Comparison of ENCODE assay signal across 18 mouse cellular contexts in genomic region chr2:62285026-62285425, GRCm38 (mm10).
DNase-seq lines count a peak whose midpoint lies in the region; ATAC-seq and TF ChIP-seq lines count a peak whose summit lies in the region.
"Had no signal": no experiment of that assay in that cellular context is flagged by ENCODE, and none has a peak within 500 bp of the region (broad histone marks: within the 10 kb centered on the region; RNA-seq: fewer than 3 reads in every experiment).

No protein-coding gene starts in this region.

- TF ChIP-seq POLR2A in MEL (IDR thresholded peaks at IDR 0.05; ENCODE audit: control insufficient read depth in 1 of 2, insufficient read depth in 1 of 2, low read depth in 1 of 2, low read length in 2 of 2, poor library complexity in 1 of 2), result no peak

- no peak overlapping the region for H3K9ac ChIP-seq in liver, embryonic 12.5 days
- no peak overlapping the region for H3K9ac ChIP-seq in liver, postnatal 0 days (replicated peaks)
- H3K9ac ChIP-seq in MEL (ENCODE audit: control insufficient read depth, low read depth, low read length, poor library complexity, severe bottlenecking), result no peak overlapping the region
- H3K9ac ChIP-seq in liver, embryonic 13.5 days, result no peak overlapping the region
- H3K9ac ChIP-seq: embryonic facial prominence, embryonic 12.5 days; forebrain, embryonic 15.5 days; heart, embryonic 13.5 days; hindbrain, embryonic 15.5 days had no signal

- no peak for TF ChIP-seq RAD21 in MEL (IDR thresholded peaks at IDR 0.05; ENCODE audit: low read depth, low read length)

- H3K27ac ChIP-seq in liver, embryonic 12.5 days, result no peak overlapping the region
- H3K27ac ChIP-seq in liver, postnatal 0 days (ENCODE audit: low read depth), result no peak overlapping the region
- H3K27ac ChIP-seq in MEL (ENCODE audit: control insufficient read depth, low read depth, low read length), result no peak overlapping the region
- no peak overlapping the region for H3K27ac ChIP-seq in liver, embryonic 13.5 days
- H3K27ac ChIP-seq: embryonic facial prominence, embryonic 12.5 days; forebrain, embryonic 15.5 days; heart, embryonic 13.5 days; hindbrain, embryonic 15.5 days had no signal

- no peak for TF ChIP-seq EP300 in liver, postnatal 0 days (IDR thresholded peaks at IDR 0.05; ENCODE audit: low read depth)
- TF ChIP-seq EP300 in MEL (IDR thresholded peaks at IDR 0.05; ENCODE audit: low read depth in 1 of 2, low read length in 2 of 2), result peak; percentile 68 to 85

- no peaks in the 10 kb centered on the region for H3K27me3 ChIP-seq in liver, embryonic 12.5 days (replicated peaks)
- H3K27me3 ChIP-seq in liver, postnatal 0 days (ENCODE audit: insufficient read depth, low read length), result no peaks in the 10 kb centered on the region
- H3K27me3 ChIP-seq in MEL (ENCODE audit: control insufficient read depth in 1 of 2, insufficient read depth in 2 of 2, low read length in 2 of 2), result no peaks in the 10 kb centered on the region
- H3K27me3 ChIP-seq in liver, embryonic 13.5 days, result no peaks in the 10 kb centered on the region
- H3K27me3 ChIP-seq: embryonic facial prominence, embryonic 12.5 days; forebrain, embryonic 15.5 days; heart, embryonic 13.5 days; hindbrain, embryonic 15.5 days had no signal

- peak; percentile 55 for ATAC-seq in liver, embryonic 12.5 days
- no peak for ATAC-seq in liver, postnatal 0 days
- peak; percentile 63; the same call in 1 of the 2 replicates for ATAC-seq in liver, embryonic 13.5 days (ENCODE audit: low read depth)
- ATAC-seq in CD4-positive, CD25-positive, alpha-beta regulatory T cell, adult 4 months, result no peak
- ATAC-seq: forebrain, embryonic 15.5 days had no signal

- no peak for TF ChIP-seq CTCF in liver, postnatal 0 days (IDR thresholded peaks at IDR 0.05; ENCODE audit: low read depth)
- TF ChIP-seq CTCF in MEL (IDR thresholded peaks at IDR 0.05 in 2 of 3, conservative IDR thresholded peaks at IDR 0.05 in 1 of 3; ENCODE audit: control insufficient read depth in 1 of 3, insufficient read depth in 1 of 3, low read depth in 2 of 3, low read length in 3 of 3, poor library complexity in 1 of 3, severe bottlenecking in 1 of 3), result no peak; a peak in 1 of 6 replicates

- H3K36me3 ChIP-seq in liver, embryonic 12.5 days, result no peaks in the 10 kb centered on the region
- no peaks in the 10 kb centered on the region for H3K36me3 ChIP-seq in liver, postnatal 0 days (replicated peaks; ENCODE audit: insufficient read depth, low read length)
- H3K36me3 ChIP-seq in MEL (ENCODE audit: control insufficient read depth in 1 of 2, insufficient read depth in 2 of 2, low read length in 2 of 2), result peaks cover 0 to 12% of the 10 kb centered on the region in 2 experiments; a peak in 2 of 4 replicates
- no peaks in the 10 kb centered on the region for H3K36me3 ChIP-seq in liver, embryonic 13.5 days
- H3K36me3 ChIP-seq: embryonic facial prominence, embryonic 12.5 days; forebrain, embryonic 15.5 days; heart, embryonic 13.5 days; hindbrain, embryonic 15.5 days had no signal

- no peaks in the 10 kb centered on the region for H3K9me3 ChIP-seq in liver, embryonic 12.5 days (replicated peaks)
- H3K9me3 ChIP-seq in liver, postnatal 0 days (ENCODE audit: low read length), result no peaks in the 10 kb centered on the region
- no peaks in the 10 kb centered on the region for H3K9me3 ChIP-seq in MEL (replicated peaks; ENCODE audit: insufficient read depth, low read length)
- H3K9me3 ChIP-seq in liver, embryonic 13.5 days (replicated peaks), result no peaks in the 10 kb centered on the region
- H3K9me3 ChIP-seq: embryonic facial prominence, embryonic 12.5 days; forebrain, embryonic 15.5 days; heart, embryonic 13.5 days; hindbrain, embryonic 15.5 days had no signal

- WGBS in liver, embryonic 12.5 days (ENCODE audit: insufficient replicate concordance), result 60% methylated on average over 2 of the region's 2 CpGs
- 69% methylated on average over 2 of the region's 2 CpGs for WGBS in liver, postnatal 0 days (ENCODE audit: insufficient replicate concordance)
- 51% methylated on average over 2 of the region's 2 CpGs for WGBS in liver, embryonic 13.5 days (ENCODE audit: insufficient replicate concordance)

- H3K4me1 ChIP-seq in liver, embryonic 12.5 days, result no peaks in the 10 kb centered on the region
- H3K4me1 ChIP-seq in liver, postnatal 0 days (ENCODE audit: insufficient read depth), result no peaks in the 10 kb centered on the region
- H3K4me1 ChIP-seq in MEL (ENCODE audit: control insufficient read depth in 1 of 2, insufficient read depth in 2 of 2, low read length in 2 of 2), result peaks cover 5 to 6% of the 10 kb centered on the region in 2 experiments; a peak in 3 of 4 replicates
- no peaks in the 10 kb centered on the region for H3K4me1 ChIP-seq in liver, embryonic 13.5 days (replicated peaks)
- H3K4me1 ChIP-seq: embryonic facial prominence, embryonic 12.5 days; forebrain, embryonic 15.5 days; heart, embryonic 13.5 days; hindbrain, embryonic 15.5 days had no signal

- H3K4me2 ChIP-seq in liver, embryonic 12.5 days, result no peak overlapping the region
- H3K4me2 ChIP-seq in liver, postnatal 0 days (ENCODE audit: low read depth, low read length), result no peak overlapping the region
- no peak overlapping the region for H3K4me2 ChIP-seq in liver, embryonic 13.5 days
- H3K4me2 ChIP-seq: embryonic facial prominence, embryonic 12.5 days; forebrain, embryonic 15.5 days; heart, embryonic 13.5 days; hindbrain, embryonic 15.5 days had no signal

- no peak for DNase-seq in liver, postnatal 0 days
- peak; percentile 52 for DNase-seq in MEL (ENCODE audit: low read depth, low spot score)
- no peak for DNase-seq in liver, embryonic 13.5 days
- no peak for DNase-seq in urinary bladder, postnatal 4 days (ENCODE audit: low spot score in 2 of 2)
- DNase-seq: adrenal gland, postnatal 14 days; cerebellum, adult 11 months; cerebellum, adult 8-10 months; cerebellum, postnatal 14 days; embryo, embryonic 11 days; gastrocnemius, postnatal 36 days; heart, adult 11 months; heart, postnatal 36 days had no signal

- no peaks in the 10 kb centered on the region for H3K79me2 ChIP-seq in MEL (ENCODE audit: control insufficient read depth, insufficient read depth, low read length, poor library complexity)

- H3K4me3 ChIP-seq in liver, embryonic 12.5 days, result no peak overlapping the region
- no peak overlapping the region for H3K4me3 ChIP-seq in liver, postnatal 0 days (ENCODE audit: low read depth, low read length)
- H3K4me3 ChIP-seq in MEL (ENCODE audit: control insufficient read depth in 1 of 2, insufficient read depth in 1 of 2, low read depth in 2 of 2, low read length in 2 of 2), result peak overlapping the region in 1 of 2 experiments; percentile 31; a peak in 2 of 4 replicates
- no peak overlapping the region for H3K4me3 ChIP-seq in liver, embryonic 13.5 days (replicated peaks)
- H3K4me3 ChIP-seq: embryonic facial prominence, embryonic 12.5 days; forebrain, embryonic 15.5 days; heart, embryonic 13.5 days; hindbrain, embryonic 15.5 days had no signal

TF ChIP-seq in MEL, 35 proteins besides CTCF, POLR2A, EP300 and RAD21:
- TF ChIP-seq TCF12 (IDR thresholded peaks at IDR 0.05; ENCODE audit: low read depth, low read length) (peak; percentile 71; the same call in 1 of the 2 replicates), ETS1 (IDR thresholded peaks at IDR 0.05; ENCODE audit: low read depth, low read length) (0 out of 2 replicates have a peak, but pooled peaks have one; percentile 42), SMC3 (IDR thresholded peaks at IDR 0.05; ENCODE audit: low read depth, low read length) (0 out of 2 replicates have a peak, but pooled peaks have one; percentile 19), ZNF384 (IDR thresholded peaks at IDR 0.05; ENCODE audit: low read depth, low read length) (0 out of 2 replicates have a peak, but pooled peaks have one; percentile 33), MAZ (IDR thresholded peaks at IDR 0.05; ENCODE audit: low read depth, low read length) (no peak), SIN3A (IDR thresholded peaks at IDR 0.05; ENCODE audit: low read length) (peak; percentile 46; the same call in 1 of the 2 replicates), RCOR1 (IDR thresholded peaks at IDR 0.05; ENCODE audit: low read depth, low read length) (peak; percentile 39; the same call in 1 of the 2 replicates), BHLHE40 (IDR thresholded peaks at IDR 0.05; ENCODE audit: borderline replicate concordance, low read depth, low read length) (no peak), MYB (IDR thresholded peaks at IDR 0.05; ENCODE audit: low read depth, low read length) (peak; percentile 81)

Comparison
In these comparisons a context has a peak if more than half of its experiments do, and no peak if none do; other contexts are left out.
1. ATAC-seq: peak in liver, embryonic 12.5 days (single experiment) and liver, embryonic 13.5 days (single experiment); none in liver, postnatal 0 days (single experiment) and CD4-positive, CD25-positive, alpha-beta regulatory T cell, adult 4 months (single experiment).